Mouse (Mus musculus) adrenal gland, postnatal 25 days (tissue): ENCODE measurements around the gene Gde1. TPM values are rescaled to one million over a fixed set of nuclear protein-coding genes. Genes with fewer than 3 reads are reported as not detected.

Source experiments
- total RNA-seq: library from RNA; stranded (reverse); gene quantifications from 2 replicates; pipeline ENCODE4 v1.2.3, GENCODE M21; 2021

The Gde1 gene
- total RNA-seq, 1 experiment from 2014 or later, result 99.1 TPM

Other genes with a start within 250 kb of the Gde1 start
- 11.7 and 15.7 TPM in 2 replicates for gene Itpripl2, start 213.8 kb downstream of the Gde1 start, total RNA-seq
- 36.9 and 40.3 TPM in 2 replicates for gene Coq7, start 172.4 kb downstream of the Gde1 start, total RNA-seq
- 0.52 TPM in 1 of 2 replicates, not detected in the other for gene Tmc7, start 121.0 kb downstream of the Gde1 start, total RNA-seq
- 0.33 TPM in 1 of 2 replicates, not detected in the other for gene Tmc5, start 108.5 kb downstream of the Gde1 start, total RNA-seq
- gene Ccp110, start 6.8 kb upstream of the Gde1 start, total RNA-seq, result 9.4 and 10.4 TPM in 2 replicates
- 62.8 and 76.6 TPM in 2 replicates for gene Vps35l, start 34.4 kb upstream of the Gde1 start, total RNA-seq
- 18.9 and 21.2 TPM in 2 replicates for gene Iqck, start 150.0 kb upstream of the Gde1 start, total RNA-seq
- 63.8 and 70.1 TPM in 2 replicates for gene Knop1, start 150.5 kb upstream of the Gde1 start, total RNA-seq